Mouse (Mus musculus) 3T3-L1 (cell line): ENCODE data around the gene Cacnb1.
A peak's percentile ranks its signal among the peaks of the same experiment; 100 is the strongest.

Experiments
- DNase-seq: peaks from one replicate; pipeline ENCODE4 v3.0.0-alpha.2; 2015; ENCODE audit warnings: low read depth, low spot score

Gene Cacnb1

GRCm38 (mm10) chr11:98040975-98041374 lies 18.1 kb upstream of the Cacnb1 start:
- DNase-seq, result no peak

DNA sequence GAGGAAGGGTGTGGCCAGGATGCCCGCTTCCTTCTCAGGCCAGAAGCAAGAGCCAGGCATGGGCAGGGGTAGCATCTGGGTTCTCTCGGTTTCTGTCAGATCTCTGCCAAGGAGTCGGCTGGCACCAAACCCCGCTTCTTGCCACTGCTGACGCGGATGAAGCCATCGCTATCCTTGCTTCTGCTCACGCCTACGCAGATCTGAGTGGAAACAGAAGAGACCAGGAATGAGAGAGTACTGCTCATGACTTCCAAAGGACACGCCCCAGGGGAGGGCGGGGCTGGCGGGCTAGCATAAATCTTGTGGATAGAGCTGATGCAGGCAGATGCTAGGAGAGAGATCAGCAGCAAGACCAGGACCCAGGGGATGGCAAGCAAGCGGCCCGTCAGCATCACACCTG lies 15.0 kb upstream of the Cacnb1 start:
- DNase-seq, result peak; percentile 31

GRCm38 (mm10) chr11:98035977-98036377 lies 13.1 kb upstream of the Cacnb1 start:
- no peak for DNase-seq

GRCm38 (mm10) chr11:98034840-98035239 lies 12.0 kb upstream of the Cacnb1 start:
- no peak for DNase-seq

DNA sequence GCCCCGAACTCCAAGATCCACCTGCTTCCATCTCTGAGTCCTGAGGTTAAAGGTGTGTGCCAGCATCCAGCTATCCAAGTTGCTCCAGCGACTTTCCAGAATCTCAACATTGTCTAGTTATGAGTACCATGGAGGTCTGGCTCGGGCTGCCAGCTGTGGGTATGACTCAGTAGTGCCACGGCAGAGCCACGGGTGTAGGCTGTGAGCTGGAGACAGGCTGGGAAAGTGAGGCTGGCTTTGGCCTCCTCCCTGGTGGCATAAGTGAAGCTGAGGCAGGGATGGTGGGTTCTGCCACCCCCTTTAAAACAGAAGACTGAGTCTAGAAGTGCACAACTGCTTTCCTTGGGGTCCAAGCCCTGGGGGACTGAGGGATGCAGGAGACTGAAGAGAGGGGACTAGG lies 11.2 kb upstream of the Cacnb1 start:
- peak; percentile 53 for DNase-seq

DNA sequence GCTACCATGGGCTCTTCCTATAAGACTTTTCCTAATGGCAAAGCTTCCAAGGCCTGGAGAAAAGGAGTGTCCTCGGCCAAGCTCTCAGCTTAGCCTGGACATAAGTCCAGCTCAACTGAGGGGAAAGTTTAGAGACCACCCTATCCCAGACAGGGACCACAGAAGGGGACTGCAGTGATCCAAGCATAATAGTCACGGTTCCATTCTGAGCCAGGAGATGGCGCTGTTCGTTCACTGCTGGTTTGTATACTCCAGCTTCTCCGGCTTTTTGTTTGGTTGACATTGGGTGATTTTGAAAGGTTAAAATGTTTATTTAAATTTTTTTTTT lies 8.6 kb upstream of the Cacnb1 start:
- peak; percentile 89 for DNase-seq

DNA sequence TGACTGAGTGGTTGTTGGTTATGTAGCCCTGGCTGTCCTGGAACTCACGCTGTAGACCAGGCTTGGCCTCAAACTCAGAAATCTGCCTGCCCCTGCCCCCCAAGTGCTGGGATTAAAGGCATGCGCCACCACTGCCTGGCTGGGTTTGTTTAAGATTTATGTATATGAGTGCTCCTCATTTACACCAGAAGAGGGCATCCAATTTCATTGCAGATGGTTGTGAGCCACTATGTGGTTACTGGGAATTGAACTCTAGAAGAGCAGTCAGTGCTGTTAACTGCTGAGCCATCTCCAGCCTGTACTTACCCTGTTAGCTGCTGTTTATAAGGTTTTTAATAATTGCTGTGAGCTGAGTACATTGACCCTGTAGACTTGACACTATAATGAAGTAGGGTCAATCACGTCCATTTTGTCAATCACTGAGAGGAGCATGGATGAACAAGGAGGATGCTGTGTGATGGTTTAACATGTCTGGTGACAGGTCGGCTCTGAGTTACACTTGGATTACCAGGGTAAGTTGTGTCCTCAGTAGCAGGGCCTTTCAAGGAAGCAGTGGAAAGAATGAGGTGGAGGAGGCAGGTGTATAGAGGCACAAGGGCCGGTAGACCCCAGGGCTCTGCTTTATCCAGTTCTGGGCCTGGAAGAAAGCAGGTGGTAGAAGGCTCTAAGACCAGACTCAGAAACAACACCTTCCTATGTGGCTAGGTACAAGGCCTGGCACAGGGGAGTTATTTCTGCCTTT lies 8.0 kb upstream of the Cacnb1 start:
- peak; percentile 70 for DNase-seq

DNA sequence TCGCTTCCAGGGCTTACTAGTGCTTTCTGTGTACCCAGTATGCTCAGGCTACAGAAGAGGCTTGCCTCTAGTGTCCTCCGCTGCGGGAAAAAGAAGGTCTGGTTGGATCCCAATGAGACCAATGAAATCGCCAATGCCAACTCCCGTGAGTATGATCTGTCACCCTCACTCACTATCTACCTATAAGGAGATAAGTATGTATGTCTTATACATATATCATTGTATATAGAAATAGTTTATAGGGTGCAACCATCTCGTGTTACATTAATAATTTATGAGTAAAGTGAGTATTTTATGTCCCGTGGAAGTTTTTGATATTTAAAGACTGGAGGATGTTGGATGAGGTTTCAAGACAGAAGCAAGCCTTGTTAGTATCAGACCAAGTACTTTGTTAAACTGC lies 5.0 kb upstream of the Cacnb1 start:
- DNase-seq, result no peak

DNA sequence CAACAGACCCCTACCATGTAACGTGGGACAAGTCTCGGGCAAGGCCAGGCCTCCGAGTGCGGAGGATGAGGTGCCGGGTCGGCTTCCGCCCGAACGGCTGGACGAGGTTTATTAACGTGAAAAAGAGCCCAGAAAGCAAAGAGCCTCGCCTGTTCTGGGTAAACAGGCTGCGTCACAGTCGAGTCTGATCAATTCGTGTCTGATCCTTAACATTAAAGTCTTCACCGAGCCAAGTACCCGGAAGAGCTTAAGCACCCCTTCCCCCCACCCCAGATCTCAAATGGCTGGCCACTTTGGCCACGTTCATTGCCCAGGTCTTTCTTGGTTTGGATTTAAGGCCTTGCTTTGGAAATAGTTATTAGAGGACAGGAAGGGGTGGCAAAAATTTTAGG lies 4.5 kb upstream of the Cacnb1 start:
- peak; percentile 42 for DNase-seq

GRCm38 (mm10) chr11:98026570-98027296 lies 3.9 kb upstream of the Cacnb1 start, which contains the start of gene Rpl19:
Gene Rpl19 (plus strand): TSS chr11:98026710.
- peak; percentile 87 for DNase-seq

DNA sequence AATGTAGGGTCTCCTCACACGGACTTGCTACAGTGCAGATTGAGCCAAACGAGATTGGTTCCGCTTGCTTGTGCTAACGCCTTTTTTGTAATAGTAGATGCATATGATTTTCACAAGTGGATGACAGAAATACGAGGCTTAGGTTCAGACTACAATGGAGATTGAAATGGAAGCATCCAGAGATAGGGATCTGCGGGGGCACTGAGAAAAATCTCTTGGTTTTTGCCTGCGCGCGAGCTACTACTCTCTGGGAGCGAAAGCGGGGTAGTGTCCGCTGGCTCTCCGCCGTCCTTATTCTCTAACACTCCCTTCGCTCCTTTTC lies 3.4 kb upstream of the Cacnb1 start:
- DNase-seq, result no peak

DNA sequence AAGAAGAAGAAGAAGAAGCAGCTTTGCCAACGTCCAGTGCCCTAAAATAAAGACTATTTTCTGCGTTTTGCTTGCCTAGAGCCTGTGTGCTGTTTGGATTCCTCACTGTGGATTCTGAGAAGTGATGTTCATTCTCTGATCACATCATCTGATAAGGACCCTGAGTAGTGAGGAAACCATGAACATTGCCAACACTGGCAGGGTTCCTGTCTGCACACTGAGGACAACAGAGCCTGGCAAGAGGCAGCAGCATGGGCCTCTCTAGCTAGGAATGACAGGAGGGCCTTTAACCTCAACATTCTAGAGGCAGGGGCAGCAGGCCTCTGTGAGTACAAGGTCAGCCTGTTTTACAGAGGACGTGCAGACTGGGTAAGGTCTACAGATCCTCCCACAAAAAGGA lies 1.7 kb upstream of the Cacnb1 start:
- DNase-seq, result no peak

GRCm38 (mm10) chr11:98022253-98022554 lies 630 bp downstream of the Cacnb1 start:
- no peak for DNase-seq

DNA sequence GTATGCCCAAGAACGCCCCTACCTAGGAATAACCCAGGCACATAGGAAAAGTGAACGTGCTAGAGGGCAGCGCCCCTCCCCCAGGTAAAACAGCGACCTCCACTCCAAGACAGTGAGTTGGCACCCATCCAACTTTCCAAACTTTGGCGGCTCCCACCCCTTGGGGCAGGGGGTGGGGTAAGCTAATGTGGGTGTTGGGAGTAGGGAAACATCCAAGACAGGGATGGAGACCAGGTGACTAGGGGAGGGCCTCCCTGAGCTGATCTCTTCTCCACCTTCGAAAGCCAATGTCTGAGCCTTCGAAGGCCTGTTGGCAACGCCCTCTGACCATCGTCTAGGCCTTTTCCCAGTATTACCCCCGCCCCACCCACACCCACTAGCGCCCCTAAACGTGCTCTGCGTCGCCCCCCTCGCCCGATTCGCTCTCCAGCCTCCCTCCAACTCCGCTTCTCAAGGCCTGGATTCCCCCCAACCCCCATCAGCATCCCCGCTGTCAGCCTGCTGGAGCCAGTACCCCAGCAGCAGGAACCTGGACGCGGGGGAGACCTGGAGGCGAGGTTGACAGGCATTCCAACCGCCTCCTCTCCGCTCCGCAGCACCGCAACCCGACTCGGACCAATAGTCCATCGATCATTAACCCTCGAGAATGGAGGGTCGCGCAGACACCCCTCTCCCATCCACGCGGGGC lies 1.1 kb downstream of the Cacnb1 start:
- peak; percentile 29 for DNase-seq

DNA sequence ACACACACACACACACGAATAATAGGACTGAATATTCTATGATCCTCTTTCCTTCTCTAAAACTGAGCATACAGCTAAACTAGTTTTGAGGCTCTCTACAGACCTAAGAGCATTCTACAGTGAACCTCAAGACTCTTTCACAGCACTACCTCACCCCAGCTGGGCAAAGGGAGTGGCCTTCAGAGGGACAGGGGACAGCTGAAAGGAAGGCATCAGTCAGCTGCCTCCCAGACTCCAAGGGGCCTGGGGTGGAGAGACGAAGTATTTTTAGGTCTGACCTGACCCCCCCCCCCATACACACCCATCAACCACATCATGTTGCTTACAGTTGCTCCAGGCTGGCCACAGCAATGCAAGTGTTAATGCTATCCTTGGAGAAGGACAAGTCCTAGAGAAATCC lies 1.7 kb downstream of the Cacnb1 start:
- no peak for DNase-seq

- peak; percentile 60 for DNase-seq
Observed at GRCm38 (mm10) chr11:98020710-98021109, 2.1 kb downstream of the Cacnb1 start.

DNA sequence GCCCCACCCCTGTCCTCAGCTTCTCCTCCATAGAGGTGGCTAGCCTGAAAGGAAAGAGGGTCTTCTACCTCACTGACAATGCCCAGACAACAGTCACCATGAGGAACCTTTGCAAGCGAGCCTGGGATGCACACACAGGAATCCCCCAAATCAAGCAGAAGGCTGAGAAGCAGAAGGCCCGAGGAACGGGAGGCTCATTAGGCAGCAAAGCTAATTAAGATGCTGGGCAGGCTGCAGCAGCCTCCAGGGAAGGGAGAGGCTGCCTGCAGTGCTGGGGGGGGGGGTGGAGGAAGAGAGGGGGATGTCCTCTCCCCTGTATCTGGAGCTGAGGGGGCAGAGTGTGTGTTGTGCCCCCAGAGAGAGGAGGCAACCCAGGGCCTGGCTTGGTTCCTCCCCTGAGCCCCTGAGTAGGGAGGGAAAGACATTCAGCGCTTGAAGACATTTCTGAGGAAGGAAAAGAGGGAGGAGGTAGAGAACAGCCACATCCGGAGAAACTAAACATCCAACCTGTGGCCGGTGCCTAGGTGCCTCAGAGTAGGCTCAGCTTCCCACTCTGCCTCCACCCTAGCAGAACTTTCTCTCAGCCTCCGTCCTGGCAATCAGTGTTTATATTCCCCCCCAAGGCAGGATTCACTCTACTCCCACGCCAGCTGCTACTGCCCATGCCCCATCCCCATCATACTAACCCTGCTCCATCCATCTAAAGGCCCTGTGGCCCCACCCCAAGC lies 2.8 kb downstream of the Cacnb1 start:
- no peak for DNase-seq

DNA sequence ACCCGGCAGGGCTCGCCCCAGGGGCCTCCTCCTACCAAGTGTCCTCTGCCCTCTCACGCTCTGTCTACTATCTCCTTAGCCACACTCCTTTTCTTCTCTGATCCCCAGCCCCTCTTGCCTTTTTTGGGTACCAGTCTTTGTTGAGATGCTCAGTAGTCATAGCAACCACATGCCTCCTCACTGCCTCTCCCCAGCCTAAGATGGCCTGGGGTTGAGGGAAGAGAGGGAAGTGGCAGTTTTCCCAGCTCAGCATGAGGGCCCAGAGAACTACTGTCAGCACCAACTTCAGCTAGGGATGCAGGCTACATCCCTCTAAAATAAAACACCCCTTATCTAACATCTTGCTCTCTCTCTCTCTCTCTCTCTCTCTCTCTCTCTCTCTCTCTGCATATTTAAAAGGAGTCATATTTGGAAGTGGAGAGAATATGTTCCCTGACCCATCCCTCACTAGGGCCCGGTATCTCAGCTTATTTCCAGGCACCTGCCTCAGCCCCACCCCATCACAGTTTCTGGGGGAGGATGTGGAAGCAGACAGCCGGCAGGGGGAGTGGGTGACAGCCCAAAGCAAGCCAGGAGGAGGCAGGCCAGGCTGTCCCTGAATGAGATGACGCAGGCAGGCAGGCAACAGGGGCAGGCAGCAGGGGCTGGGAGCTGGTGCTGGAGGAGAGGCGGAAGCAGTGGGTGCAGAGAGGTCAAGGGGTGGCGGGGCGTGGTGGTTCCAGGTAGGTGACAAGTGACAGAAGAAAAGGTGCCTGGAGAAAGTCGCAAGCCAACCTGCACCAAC lies 3.8 kb downstream of the Cacnb1 start:
- no peak for DNase-seq

DNA sequence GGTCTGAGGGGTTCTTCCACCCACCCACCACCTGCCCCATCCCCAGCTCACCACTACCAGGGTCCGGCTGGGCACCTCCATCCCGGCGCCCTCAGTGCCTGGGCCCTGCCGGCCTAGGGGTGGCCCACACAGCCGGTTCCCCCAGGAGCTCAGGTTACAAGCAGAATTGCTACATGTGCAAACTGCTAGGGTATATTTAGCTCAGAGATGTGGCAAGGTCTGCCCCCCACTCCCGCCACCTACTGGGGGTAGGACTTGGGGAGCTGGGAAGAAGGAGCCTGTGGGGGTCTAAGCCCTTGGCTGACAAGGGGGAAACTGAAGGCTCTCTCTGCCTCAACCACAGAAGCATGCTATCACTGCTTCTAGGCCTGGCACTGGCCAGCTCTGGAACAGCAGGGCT lies 4.6 kb downstream of the Cacnb1 start:
- DNase-seq, result no peak

DNA sequence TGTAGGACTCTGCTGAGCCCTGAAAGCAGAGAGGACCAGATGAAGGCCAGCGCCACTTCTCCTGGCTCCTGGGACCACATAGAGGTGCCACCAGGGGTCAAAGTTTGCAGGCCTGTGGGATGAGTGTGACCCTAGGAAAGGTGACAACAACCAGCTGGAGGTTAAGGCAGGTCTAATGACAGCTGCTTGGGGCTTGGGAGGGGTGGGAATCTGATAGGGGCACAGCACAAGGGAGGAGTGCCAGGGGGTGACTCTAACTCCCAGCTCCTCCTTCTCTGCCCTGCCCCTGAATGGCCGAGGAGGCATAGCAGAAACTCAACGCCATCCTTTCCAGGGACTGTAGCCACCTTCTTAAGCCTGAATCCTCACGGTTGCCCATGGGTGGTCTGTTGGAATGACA lies 6.0 kb downstream of the Cacnb1 start:
- DNase-seq, result no peak

GRCm38 (mm10) chr11:98016177-98016576 lies 6.7 kb downstream of the Cacnb1 start:
- no peak for DNase-seq

- no peak for DNase-seq
Observed at GRCm38 (mm10) chr11:98012831-98013230, 10.0 kb downstream of the Cacnb1 start.
